9 mouse cellular contexts compared by ENCODE assay signal in the genomic region with DNA sequence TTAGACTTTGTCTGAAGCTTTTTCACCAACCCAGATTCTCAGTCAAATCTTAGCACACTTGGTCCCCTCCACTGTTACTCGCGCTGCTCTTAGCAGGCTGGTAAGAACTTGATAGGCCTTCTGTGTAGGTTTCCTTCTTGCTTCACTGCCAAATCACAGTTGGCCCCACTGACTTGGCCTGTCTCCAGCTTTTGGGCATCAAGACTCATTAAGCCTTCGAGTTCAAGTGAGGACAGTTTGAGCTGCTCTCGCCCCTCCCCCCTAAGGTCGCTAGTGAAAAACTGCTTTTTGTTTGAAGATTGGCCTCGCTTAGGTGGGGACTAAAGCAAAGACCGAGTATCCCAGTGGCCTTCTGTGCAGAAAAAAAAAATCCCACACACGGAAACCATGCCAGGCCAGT.
DNase-seq lines count a peak whose midpoint lies in the region; ATAC-seq and TF ChIP-seq lines count a peak whose summit lies in the region.
"Had no signal": no experiment of that assay in that cellular context is flagged by ENCODE, and none has a peak within 500 bp of the region (broad histone marks: within the 10 kb centered on the region; RNA-seq: fewer than 3 reads in every experiment).

No protein-coding gene starts in this region.

- no peak overlapping the region for H3K4me3 ChIP-seq in forebrain, postnatal 0 days (ENCODE audit: low read depth, low read length)
- no peak overlapping the region for H3K4me3 ChIP-seq in lung, embryonic 15.5 days
- H3K4me3 ChIP-seq: embryonic facial prominence, embryonic 15.5 days had no signal

- no peaks in the 10 kb centered on the region for H3K27me3 ChIP-seq in forebrain, postnatal 0 days (ENCODE audit: insufficient read depth, low read length)
- no peaks in the 10 kb centered on the region for H3K27me3 ChIP-seq in lung, embryonic 15.5 days
- H3K27me3 ChIP-seq: embryonic facial prominence, embryonic 15.5 days had no signal

- DNase-seq in layer of hippocampus, adult 11-12 months (ENCODE audit: low spot score) = peak; percentile 42
- no peak for DNase-seq in layer of hippocampus, adult 9-10 months (ENCODE audit: low spot score)
- peak; percentile 95 for DNase-seq in brain, embryonic 14.5 days (ENCODE audit: low read depth)
- peak; percentile 83 for DNase-seq in forebrain, postnatal 0 days
- no peak for DNase-seq in urinary bladder, postnatal 4 days (ENCODE audit: low spot score in 2 of 2)
- no peak for DNase-seq in T-cell, adult 2 months (ENCODE audit: low spot score)

- no peak overlapping the region for H3K4me2 ChIP-seq in forebrain, postnatal 0 days (ENCODE audit: low read depth)
- H3K4me2 ChIP-seq in lung, embryonic 15.5 days = no peak overlapping the region
- H3K4me2 ChIP-seq: embryonic facial prominence, embryonic 15.5 days had no signal

- no peak for TF ChIP-seq POLR2A in brain, embryonic 14.5 days (IDR thresholded peaks at IDR 0.05; ENCODE audit: borderline replicate concordance, extremely low read depth, insufficient read depth, insufficient read length, poor library complexity, severe bottlenecking)

- WGBS in forebrain, postnatal 0 days = 21% methylated on average over 8 of the region's 8 CpGs
- WGBS in lung, embryonic 15.5 days = 59% methylated on average over 8 of the region's 8 CpGs

- no peak overlapping the region for H3K9ac ChIP-seq in forebrain, postnatal 0 days
- H3K9ac ChIP-seq in lung, embryonic 15.5 days = no peak overlapping the region
- H3K9ac ChIP-seq: embryonic facial prominence, embryonic 15.5 days had no signal

- H3K36me3 ChIP-seq in forebrain, postnatal 0 days (ENCODE audit: insufficient read depth) = no peaks in the 10 kb centered on the region
- no peaks in the 10 kb centered on the region for H3K36me3 ChIP-seq in lung, embryonic 15.5 days
- H3K36me3 ChIP-seq: embryonic facial prominence, embryonic 15.5 days had no signal

- peaks cover 26% of the 10 kb centered on the region for H3K4me1 ChIP-seq in forebrain, postnatal 0 days (ENCODE audit: insufficient read depth)
- peaks cover 30% of the 10 kb centered on the region for H3K4me1 ChIP-seq in lung, embryonic 15.5 days

- peak overlapping the region; percentile 54; the same call in 1 of the 2 replicates for H3K27ac ChIP-seq in forebrain, postnatal 0 days (ENCODE audit: low read depth, low read length)
- H3K27ac ChIP-seq in lung, embryonic 15.5 days = 0 out of 2 replicates have a peak overlapping the region, but pooled peaks have one; percentile 30
- H3K27ac ChIP-seq: embryonic facial prominence, embryonic 15.5 days had no signal

- no peak for TF ChIP-seq CTCF in brain, embryonic 14.5 days (IDR thresholded peaks at IDR 0.05; ENCODE audit: borderline replicate concordance, extremely low read depth, insufficient read depth, insufficient read length)
- TF ChIP-seq CTCF in forebrain, postnatal 0 days (IDR thresholded peaks at IDR 0.05; ENCODE audit: low read depth) = no peak

- ATAC-seq in forebrain, postnatal 0 days = peak; percentile 46; the same call in 1 of the 2 replicates
- ATAC-seq in lung, embryonic 15.5 days (ENCODE audit: borderline replicate concordance, extremely low read depth, low FRiP score, low TSS enrichment) = no peak
- ATAC-seq in erythroid progenitor cell, adult 5-6 weeks (replicated peaks; ENCODE audit: low FRiP score, poor library complexity, severe bottlenecking) = no peak

- no peaks in the 10 kb centered on the region for H3K9me3 ChIP-seq in forebrain, postnatal 0 days (ENCODE audit: low read length)
- H3K9me3 ChIP-seq in lung, embryonic 15.5 days = no peaks in the 10 kb centered on the region
- H3K9me3 ChIP-seq: embryonic facial prominence, embryonic 15.5 days had no signal

Comparison
In these comparisons a context has a peak if more than half of its experiments do, and no peak if none do; other contexts are left out.
1. DNase-seq: peak in layer of hippocampus, adult 11-12 months (single experiment), brain, embryonic 14.5 days (single experiment) and forebrain, postnatal 0 days (single experiment); none in layer of hippocampus, adult 9-10 months (single experiment), urinary bladder, postnatal 4 days (0 of 2) and T-cell, adult 2 months (single experiment).